Mouse (Mus musculus): ENCODE measurements around the gene Selenbp1. TPM values are rescaled to one million over a fixed set of nuclear protein-coding genes. Genes with fewer than 3 reads are reported as not detected.
"Not testable (repeated sequence)": the region's sequence is repeated elsewhere in the genome, so short reads cannot be mapped to it uniquely, and the experiment has no call there.

Selenbp1 gene
- polyA plus RNA-seq, 1 experiment from 2014 or later, result 237 TPM

DNA sequence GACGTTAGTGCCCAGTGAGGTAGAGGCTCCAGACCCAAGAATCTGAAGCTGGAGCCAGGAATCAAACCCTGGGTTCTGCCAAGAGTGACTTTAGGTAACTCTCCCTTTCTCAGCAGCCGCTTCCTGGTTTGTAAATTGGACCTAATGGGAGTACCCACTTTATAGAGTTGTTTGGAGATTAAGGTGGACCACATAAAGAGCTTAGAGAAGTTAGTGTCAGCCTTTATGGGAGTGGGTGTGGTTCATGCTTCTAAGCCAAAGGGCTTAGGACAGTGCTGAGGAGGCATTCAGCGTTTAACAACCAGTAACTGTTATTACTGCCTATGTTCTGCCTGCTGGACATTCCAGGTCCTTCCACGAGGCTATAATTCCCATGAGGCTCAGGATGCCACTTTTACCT, 14.0 kb upstream of the Selenbp1 start:
- H3K36me3 ChIP-seq, result no peaks in the 10 kb centered on the region
- no peak overlapping the region; the same call in 1 of the 2 replicates for H3K27ac ChIP-seq
- 81% methylated on average over 4 of the region's 4 CpGs for WGBS
- no peaks in the 10 kb centered on the region for H3K27me3 ChIP-seq
- ATAC-seq (ENCODE audit: borderline replicate concordance, extremely low read depth, low FRiP score, low TSS enrichment), result no peak
- H3K4me1 ChIP-seq, result peaks cover 9% of the 10 kb centered on the region
- no peak overlapping the region for H3K4me3 ChIP-seq
- no peak overlapping the region for H3K4me2 ChIP-seq
- no peak overlapping the region for H3K9ac ChIP-seq
- no peaks in the 10 kb centered on the region for H3K9me3 ChIP-seq

DNA sequence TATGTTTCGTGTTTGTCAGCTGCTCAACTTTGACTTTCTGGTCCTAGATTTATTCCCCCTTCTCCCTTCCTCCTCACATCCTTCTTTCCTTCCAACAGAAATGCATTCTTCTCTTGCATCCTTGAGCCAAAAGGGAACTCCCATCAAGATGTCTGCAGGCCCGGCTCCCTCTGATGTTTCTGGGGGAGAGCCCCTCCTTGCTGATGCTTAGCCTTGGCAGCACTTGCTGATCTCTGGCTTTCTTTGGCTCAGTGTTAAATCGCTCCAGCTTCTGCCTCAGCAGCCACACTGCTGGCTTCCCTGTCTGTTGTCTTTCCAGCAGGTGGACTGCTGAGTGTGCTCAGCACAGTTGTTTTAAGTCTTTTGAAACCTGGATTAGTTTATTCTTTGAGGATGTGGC, 11.8 kb upstream of the Selenbp1 start:
- no peaks in the 10 kb centered on the region for H3K27me3 ChIP-seq
- WGBS, result 41% methylated on average over 3 of the region's 3 CpGs
- no peak overlapping the region for H3K9ac ChIP-seq
- H3K4me2 ChIP-seq, result no peak overlapping the region
- H3K4me1 ChIP-seq, result peaks cover 9% of the 10 kb centered on the region
- H3K36me3 ChIP-seq, result no peaks in the 10 kb centered on the region
- H3K4me3 ChIP-seq, result no peak overlapping the region
- no peak for ATAC-seq (ENCODE audit: borderline replicate concordance, extremely low read depth, low FRiP score, low TSS enrichment)
- H3K9me3 ChIP-seq, result no peaks in the 10 kb centered on the region
- H3K27ac ChIP-seq, result no peak overlapping the region

DNA sequence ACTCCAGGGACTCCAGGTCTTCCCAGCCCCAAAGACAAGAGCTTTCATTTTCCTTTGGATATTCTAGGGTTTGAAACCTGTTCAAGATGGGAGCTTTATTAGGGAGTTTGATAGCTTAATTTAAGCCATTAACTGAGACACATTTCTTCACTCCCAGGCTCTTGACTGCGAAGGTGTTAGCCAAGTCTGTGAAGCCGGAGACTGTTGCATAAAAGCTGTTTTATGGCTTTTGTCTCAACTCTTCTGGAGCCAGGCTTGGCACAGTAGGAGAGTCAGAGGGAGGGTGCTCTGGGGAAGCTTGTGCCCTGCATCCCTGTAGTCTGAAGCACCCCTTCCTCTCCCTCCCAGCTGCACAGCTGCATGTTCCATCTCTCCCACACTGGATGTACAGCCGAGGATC, 10.5 kb upstream of the Selenbp1 start:
- Histone ChIP-seq H3K4me1 (peaks cover 9% of the 10 kb centered on the region), H3K4me2 (no peak overlapping the region), H3K27ac (no peak overlapping the region), H3K9ac (no peak overlapping the region), H3K9me3 (no peaks in the 10 kb centered on the region), H3K27me3 (no peaks in the 10 kb centered on the region), H3K4me3 (no peak overlapping the region), H3K36me3 (no peaks in the 10 kb centered on the region)
- ATAC-seq (ENCODE audit: borderline replicate concordance, extremely low read depth, low FRiP score, low TSS enrichment), result no peak
- 35% methylated on average over 3 of the region's 3 CpGs for WGBS

DNA sequence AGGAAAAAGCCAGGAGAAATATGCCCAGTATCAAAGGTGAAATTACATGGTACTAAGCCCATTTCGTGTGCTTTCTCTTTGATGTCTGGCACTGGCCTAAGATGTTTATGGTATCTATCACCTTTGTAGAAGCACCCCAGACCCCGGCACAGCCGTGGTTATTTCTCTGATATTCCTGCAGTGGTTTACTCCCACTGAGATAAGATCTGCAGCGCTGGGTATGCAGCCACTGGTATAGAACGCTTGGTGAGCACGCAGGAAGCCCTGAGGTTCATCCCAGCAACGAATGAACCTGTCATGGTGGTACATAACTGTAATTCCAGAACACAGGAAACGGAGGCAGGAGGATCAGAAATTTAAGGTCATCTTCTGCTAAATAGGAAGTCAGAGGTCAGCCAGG, 8.2 kb upstream of the Selenbp1 start:
- 42% methylated on average over 8 of the region's 8 CpGs for WGBS
- H3K9me3 ChIP-seq, result no peaks in the 10 kb centered on the region
- no peak overlapping the region for H3K4me3 ChIP-seq
- no peak overlapping the region for H3K9ac ChIP-seq
- H3K4me1 ChIP-seq, result no peaks in the 10 kb centered on the region
- H3K27me3 ChIP-seq, result no peaks in the 10 kb centered on the region
- no peaks in the 10 kb centered on the region for H3K36me3 ChIP-seq
- no peak overlapping the region for H3K4me2 ChIP-seq
- no peak for ATAC-seq (ENCODE audit: borderline replicate concordance, extremely low read depth, low FRiP score, low TSS enrichment)
- H3K27ac ChIP-seq, result no peak overlapping the region

DNA sequence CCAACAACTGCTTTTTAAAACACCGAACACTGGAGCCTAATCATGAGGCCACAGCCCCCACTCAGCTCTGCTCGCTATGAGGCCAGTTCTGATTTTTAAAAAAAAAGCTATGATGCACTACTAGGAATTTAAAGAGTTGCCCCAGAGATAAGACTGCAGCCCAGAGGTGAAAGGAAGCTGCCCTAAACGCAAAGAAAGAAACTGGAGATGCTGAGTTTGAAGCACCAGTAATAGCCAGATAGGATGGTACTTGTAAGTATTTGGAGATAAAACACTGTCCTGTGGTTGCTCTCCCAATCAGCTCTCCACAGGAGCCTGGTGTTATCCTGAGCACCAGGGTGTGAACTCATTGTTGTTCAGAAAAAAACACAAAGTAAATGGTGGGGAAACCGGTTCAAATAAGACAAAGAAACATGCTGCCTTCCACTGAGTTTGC, 6.5 kb upstream of the Selenbp1 start:
- not testable (repeated sequence) for H3K9ac ChIP-seq; H3K36me3 ChIP-seq; H3K9me3 ChIP-seq; ATAC-seq (ENCODE audit: borderline replicate concordance, extremely low read depth, low FRiP score, low TSS enrichment); H3K27ac ChIP-seq; H3K4me3 ChIP-seq; H3K4me1 ChIP-seq; H3K4me2 ChIP-seq; H3K27me3 ChIP-seq
- 35% methylated on average over 4 of the region's 4 CpGs for WGBS

DNA sequence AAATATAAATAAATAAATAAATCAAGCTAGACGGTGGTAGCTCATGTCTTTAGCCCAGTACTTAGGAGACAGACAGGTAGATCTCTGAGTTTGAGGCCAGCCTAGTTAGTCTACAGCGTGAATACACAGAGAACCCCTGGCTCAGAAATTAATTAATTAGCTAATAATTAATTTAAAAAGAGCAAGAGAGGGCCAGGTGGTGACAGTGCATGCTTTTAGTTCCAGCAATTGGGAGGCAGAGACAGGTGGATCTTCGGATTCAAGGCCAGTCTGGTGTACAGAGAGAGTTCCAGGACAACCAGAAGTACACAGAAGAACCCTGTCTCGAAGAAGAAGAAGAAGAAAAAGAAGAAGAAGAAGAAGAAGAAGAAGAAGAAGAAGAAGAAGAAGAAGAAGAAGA, 3.9 kb upstream of the Selenbp1 start:
- not testable (repeated sequence) for H3K9me3 ChIP-seq; H3K27me3 ChIP-seq; H3K36me3 ChIP-seq; H3K4me3 ChIP-seq; H3K9ac ChIP-seq; H3K27ac ChIP-seq; H3K4me2 ChIP-seq; ATAC-seq (ENCODE audit: borderline replicate concordance, extremely low read depth, low FRiP score, low TSS enrichment)
- 81% methylated on average over 4 of the region's 4 CpGs for WGBS
- H3K4me1 ChIP-seq, result peaks cover 14% of the 10 kb centered on the region

DNA sequence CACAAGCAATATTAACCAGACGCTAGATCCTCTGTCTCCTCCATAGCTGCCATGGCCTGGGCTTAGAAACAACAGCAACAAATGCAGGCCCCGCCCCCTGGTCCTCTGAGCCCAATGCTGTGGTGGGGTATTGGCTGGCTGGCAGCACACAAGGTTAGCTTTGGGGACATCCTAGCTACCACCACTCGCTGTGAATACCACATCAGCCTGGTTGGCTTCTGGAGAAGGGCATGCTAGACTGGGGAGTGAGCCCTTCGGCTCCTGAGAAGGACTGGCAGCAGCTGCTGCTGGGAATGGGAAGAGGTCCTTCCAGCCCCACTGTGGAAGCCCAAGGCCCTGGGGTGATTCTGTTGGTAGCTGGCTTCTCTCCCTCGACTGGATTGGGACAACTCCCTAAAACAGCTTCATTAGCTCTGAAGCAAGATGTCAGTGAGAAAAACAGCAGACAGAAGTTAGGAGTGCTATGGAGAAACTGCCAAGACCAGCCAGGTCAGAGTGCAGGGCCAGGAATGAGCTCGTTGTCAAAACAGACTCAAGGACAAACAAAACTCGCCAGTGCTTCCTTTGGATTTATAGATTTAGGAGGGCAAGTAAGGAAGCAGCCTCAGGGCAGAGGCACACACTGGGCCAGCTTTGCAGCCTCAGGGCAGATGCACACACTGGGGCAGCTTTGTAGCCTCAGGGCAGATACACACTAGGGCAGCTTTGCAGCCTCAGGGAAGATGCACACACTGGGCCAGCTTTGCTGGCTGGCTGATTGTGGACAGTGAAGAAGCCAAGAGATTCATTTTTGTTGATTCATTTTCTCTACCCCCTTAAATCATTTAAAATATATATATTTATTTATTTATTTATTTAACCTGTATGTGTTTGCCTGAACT, 2.2 kb upstream of the Selenbp1 start:
- not testable (repeated sequence) for H3K27me3 ChIP-seq; H3K9ac ChIP-seq; H3K4me3 ChIP-seq; H3K9me3 ChIP-seq; H3K36me3 ChIP-seq; ATAC-seq (ENCODE audit: borderline replicate concordance, extremely low read depth, low FRiP score, low TSS enrichment); H3K4me2 ChIP-seq
- Histone ChIP-seq H3K4me1 (peaks cover 15% of the 10 kb centered on the region), H3K27ac (peak overlapping the region; percentile 85)
- WGBS, result 42% methylated on average over 7 of the region's 7 CpGs

DNA sequence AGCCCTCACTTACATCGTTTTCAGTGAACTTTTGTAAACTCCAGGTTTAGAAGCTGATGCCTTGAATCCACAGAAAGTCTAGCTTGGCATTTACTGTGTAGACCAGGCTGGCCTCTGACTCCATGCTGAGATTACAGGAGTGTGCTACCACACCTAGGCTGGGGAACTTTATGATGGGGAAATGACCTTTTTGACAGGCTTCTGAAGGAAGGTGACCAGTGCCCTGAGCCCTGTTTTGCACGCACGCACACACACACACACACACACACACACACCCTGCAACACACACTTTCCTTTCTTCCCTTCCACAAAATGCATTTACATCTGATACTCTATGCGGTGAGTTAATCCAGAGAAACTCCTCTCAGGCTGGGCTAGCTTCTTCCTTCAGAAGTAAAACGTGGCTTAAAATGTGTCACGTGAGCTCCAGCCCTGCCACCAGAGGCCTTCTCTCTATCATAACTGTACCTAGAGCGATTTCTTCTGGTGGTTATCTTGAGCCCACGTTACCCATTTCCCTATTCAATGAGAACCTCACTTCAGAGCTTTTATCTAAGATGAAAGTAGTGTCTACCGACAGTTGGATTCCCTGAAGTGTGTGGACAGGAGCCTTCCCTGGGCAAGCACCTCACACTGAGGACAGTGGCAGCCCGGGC, 1.3 kb upstream of the Selenbp1 start:
- ATAC-seq (ENCODE audit: borderline replicate concordance, extremely low read depth, low FRiP score, low TSS enrichment); H3K4me2 ChIP-seq; H3K4me3 ChIP-seq; H3K9me3 ChIP-seq; H3K9ac ChIP-seq; H3K36me3 ChIP-seq; H3K27me3 ChIP-seq: not testable (repeated sequence)
- Histone ChIP-seq H3K27ac (peak overlapping the region; percentile 99), H3K4me1 (peaks cover 22% of the 10 kb centered on the region)
- WGBS, result 63% methylated on average over 10 of the region's 10 CpGs

DNA sequence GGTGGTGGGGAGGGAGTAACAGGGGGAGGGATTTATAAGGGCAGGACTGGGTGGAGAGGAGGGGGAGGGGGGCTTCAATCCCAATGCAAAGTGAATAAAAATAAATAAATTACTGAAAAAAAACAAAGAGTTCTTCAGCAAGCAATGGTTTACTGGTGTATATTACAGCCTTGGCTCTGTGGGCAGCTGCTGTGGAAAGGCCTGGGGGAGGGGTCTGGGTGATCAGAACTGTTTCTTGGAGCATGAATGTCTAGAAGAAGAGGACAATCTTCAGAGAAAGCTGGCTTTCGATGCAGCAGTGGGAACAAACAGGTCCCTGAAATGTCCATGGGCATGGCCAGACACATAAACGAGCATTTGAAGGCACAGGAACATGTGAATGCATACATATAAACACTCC, 577 bp upstream of the Selenbp1 start:
- H3K4me3 ChIP-seq, result 0 out of 2 replicates have a peak overlapping the region, but pooled peaks have one; percentile 47
- ATAC-seq (ENCODE audit: borderline replicate concordance, extremely low read depth, low FRiP score, low TSS enrichment), result 0 out of 2 replicates have a peak, but pooled peaks have one; percentile 15
- not testable (repeated sequence) for H3K27me3 ChIP-seq, H3K9me3 ChIP-seq, H3K9ac ChIP-seq, H3K36me3 ChIP-seq
- 20% methylated on average over 2 of the region's 2 CpGs for WGBS
- peak overlapping the region; percentile 99 for H3K27ac ChIP-seq
- H3K4me2 ChIP-seq, result peak overlapping the region; percentile 67
- H3K4me1 ChIP-seq, result peaks cover 22% of the 10 kb centered on the region

DNA sequence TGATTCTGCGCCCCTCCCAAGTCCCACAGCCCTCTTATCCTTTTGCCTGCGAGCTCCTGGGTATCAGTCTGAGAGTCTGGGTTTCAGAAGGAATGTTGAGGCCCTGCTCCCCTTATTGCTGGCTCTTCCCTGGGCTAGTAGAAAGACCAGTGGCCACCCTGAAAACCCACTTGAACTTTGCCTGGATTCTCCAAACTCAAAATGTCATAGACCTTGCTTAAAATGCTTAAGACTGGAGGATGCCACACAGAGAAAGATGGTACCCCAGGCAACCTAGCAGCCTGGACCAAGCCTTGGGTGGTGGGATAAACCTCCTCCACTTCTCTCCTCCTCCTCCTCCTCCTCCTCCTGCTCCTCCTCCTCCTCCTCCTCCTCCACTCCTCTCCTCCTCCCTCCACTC, 748 bp downstream of the Selenbp1 start:
- not testable (repeated sequence) for H3K36me3 ChIP-seq; ATAC-seq (ENCODE audit: borderline replicate concordance, extremely low read depth, low FRiP score, low TSS enrichment); H3K9ac ChIP-seq; H3K27me3 ChIP-seq; H3K9me3 ChIP-seq
- H3K27ac ChIP-seq, result peak overlapping the region; percentile 99
- peak overlapping the region; percentile 47 for H3K4me3 ChIP-seq
- peaks cover 22% of the 10 kb centered on the region for H3K4me1 ChIP-seq
- WGBS, result no CpG with 5 or more reads among the region's 2 CpGs
- H3K4me2 ChIP-seq, result peak overlapping the region; percentile 67

DNA sequence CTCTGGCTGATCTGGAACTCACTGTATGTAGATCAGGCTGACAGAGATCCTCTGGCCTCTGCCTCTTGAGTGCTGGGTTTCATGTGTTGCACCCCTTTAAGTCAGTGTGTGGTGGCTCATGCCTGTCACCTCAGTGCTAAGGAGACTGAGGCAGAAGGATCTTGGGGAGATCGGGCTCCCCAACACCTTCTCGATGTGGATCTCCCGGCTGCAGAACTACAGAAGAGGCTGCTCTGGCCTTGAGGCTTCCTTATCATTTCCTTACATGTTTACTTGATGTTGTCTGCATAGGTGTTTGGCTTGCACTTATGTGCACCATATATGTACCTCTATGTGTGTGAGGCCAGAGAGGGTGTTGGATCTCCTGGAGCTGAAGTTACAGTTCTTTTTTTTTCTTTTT, 1.7 kb downstream of the Selenbp1 start:
- ATAC-seq (ENCODE audit: borderline replicate concordance, extremely low read depth, low FRiP score, low TSS enrichment); H3K36me3 ChIP-seq; H3K9me3 ChIP-seq; H3K4me3 ChIP-seq; H3K9ac ChIP-seq; H3K27me3 ChIP-seq: not testable (repeated sequence)
- Histone ChIP-seq H3K27ac (peak overlapping the region; percentile 6; the same call in 1 of the 2 replicates), H3K4me1 (peaks cover 22% of the 10 kb centered on the region), H3K4me2 (peak overlapping the region; percentile 33; the same call in 1 of the 2 replicates)
- WGBS, result 91% methylated on average over 3 of the region's 3 CpGs

DNA sequence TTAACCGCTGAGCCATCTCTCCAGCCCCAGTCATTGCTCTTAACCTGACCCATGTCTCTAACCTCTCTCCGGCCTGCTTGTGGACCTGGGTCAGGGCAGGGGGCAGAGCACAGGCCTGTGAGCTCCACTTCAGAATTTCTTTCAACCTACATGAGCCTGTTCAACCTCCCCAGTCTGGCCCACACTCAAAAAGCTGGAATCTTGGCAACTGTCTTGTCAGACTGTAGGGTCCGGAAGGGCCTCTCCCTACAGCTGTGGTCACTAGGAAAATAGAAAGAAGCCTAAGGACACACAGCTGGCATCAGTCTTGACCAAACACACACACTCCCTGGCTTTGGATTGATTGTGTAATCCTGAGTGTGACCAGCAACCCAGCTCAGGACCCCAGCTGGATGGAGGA, 2.5 kb downstream of the Selenbp1 start:
- not testable (repeated sequence) for H3K36me3 ChIP-seq, H3K4me3 ChIP-seq, H3K9ac ChIP-seq, H3K9me3 ChIP-seq, H3K27me3 ChIP-seq
- Histone ChIP-seq H3K4me1 (peaks cover 22% of the 10 kb centered on the region), H3K4me2 (peak overlapping the region; percentile 10; the same call in 1 of the 2 replicates), H3K27ac (peak overlapping the region; percentile 74)
- 58% methylated on average over 3 of the region's 3 CpGs for WGBS
- peak; percentile 55 for ATAC-seq (ENCODE audit: borderline replicate concordance, extremely low read depth, low FRiP score, low TSS enrichment)
